Mouse (Mus musculus) megakaryocyte, adult 5-6 weeks (primary cell): ENCODE data around the gene Flot1. TPM values are rescaled to one million over a fixed set of nuclear protein-coding genes. Genes with fewer than 3 reads are reported as not detected.
A peak's percentile ranks its signal among the peaks of the same experiment; 100 is the strongest.

Source experiments
- ATAC-seq: 2 replicates; pipeline ENCODE4 v1.8.0; 2016; ENCODE audit warnings: mild to moderate bottlenecking, inconsistent platforms; ENCODE audit not compliant: poor library complexity, severe bottlenecking
- total RNA-seq, 2 experiments: library from RNA; stranded (forward) in 1 of 2; stranded (reverse) in 1 of 2; fragments of 153-499, 151-499 nt in 1 of 2; fragments of 221-1000, 200-1000 nt in 1 of 2; gene quantifications; 2 replicates each; pipeline versions ENCODE4 v1.2.3 to v1.2.4; 2015 to 2017

The Flot1 gene
- total RNA-seq (2015): 73.5 and 95.0 TPM in 2 replicates
- 124 and 127 TPM in 2 replicates for total RNA-seq (2017)

DNA sequence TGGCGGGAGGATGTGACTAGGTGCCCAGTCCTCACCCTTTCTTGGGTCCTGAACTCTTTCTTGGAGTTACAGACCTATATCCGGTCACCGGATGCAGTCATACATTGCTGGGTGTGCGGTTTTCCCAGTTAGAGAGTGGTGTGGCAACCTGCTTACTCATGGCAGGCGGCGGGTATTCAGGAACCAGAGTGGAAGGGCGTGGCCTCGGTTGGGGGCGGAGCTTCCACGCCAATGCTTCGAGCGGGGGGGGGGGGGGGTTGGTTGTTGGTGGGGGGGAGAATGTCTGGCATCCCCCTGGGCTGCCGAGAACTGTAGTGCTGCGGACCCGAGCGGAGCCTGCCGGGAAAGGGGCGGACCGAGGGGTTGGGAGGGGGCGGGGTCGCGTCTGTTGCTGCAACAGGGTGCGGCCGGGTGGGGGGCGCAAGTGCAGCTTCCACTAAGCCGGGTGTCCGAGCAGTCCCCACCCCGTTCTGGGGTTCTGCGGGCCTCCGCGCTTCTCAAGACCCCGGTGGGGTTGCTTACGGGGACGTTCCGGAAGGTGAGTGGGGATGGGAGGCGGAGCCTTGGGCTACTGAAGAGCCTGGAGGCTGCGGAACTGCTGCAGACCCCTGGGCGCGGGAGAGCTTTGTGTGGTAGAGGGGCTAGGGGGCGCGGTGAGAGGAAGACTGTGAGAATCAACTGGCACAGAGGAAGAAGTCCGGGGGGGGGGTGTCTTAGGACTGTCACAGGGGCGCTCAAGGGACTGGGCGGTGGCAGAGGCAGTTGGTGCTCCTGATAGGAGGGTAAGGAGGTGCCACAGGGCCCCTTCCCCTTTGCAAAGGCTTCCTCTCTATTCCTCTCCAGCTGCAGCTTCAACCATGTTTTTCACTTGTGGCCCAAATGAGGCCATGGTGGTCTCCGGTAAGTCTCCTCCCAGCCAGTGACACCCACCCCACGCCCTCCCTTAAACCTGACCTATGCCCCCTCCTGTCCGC, at the start of gene Flot1:
Gene Flot1 (plus strand): TSS at position 267 of the 974 bp plus-strand sequence.
- ATAC-seq: peak; percentile 75

DNA sequence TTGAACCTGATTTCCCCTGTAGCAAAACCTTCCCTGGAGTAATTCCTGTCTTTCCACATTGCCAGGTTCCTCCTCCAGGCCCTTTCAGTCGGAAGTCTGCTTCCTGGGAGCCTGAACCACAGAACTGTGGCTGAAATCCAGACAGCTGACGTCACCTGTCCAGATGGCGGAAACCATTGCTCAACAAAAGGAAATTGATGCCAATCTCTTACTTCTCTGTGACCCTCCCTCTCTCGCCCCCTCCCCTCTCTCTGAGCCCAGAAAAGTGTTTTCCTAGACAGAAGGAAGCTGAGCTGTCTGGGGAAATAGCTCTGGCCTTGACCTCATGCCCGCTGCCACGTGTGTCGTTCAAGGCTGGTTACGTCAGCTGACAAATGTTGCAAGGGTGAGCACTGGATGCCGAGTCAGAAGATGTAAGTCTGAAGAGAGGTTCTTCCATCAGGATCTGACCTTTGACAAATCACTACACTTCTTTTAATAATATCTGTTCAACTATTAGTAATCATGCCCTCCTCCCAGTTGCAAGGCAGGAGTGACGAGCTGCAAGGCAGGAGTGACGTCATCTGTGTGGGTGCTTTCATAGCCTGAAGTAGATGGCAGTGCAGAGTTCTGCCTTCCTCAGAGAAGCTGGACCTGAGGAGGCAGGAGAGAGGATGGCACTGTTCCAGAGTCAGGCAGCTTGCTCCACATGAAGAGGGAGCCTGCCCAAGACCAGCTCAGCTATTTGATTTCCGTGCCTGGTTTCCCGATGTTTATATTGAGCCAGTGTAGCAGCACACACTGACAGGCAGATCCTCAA, 46.0 kb upstream of the Flot1 start:
- ATAC-seq: peak; percentile 79

DNA sequence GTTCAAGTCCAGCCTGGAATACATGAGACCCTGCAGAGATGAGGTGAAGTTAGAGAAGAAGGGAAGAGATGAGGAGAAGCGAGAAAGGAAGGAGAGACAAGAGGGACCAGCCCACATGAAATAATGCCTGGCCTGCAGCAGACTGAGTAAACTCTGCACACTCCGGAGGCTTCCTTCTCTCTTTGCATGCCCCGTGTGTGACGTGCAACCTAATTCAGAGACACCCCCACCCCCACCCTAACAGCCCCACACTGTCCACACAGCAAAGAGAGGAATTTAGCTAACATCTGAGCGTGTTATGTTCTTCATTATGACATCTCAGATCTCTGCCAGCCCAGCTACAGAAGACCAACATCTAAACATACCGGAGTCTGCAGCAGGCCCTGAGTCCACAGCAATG, 44.1 kb upstream of the Flot1 start:
- no peak for ATAC-seq

GRCm38 (mm10) chr17:35779466-35780205, 43.4 kb upstream of the Flot1 start:
- ATAC-seq: peak; percentile 9; the same call in 1 of the 2 replicates

DNA sequence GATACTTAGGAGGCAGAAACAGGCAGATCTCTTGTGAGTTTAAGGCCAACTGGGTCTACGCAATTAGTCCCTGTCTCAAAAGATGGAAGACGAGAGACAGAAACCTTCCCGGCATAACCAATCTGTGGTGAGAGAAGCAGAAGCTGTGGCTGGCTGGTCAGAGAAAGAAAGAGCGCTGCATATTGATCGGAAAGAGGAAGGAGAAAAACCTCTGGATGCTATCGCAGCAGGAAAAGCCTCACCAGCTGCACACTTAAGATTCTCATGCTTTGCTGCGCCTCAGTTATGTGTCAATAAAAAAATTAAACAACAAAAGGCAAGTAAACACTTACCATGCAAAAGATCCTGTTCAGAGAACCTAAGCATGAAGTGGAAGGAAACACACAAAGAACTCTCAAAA, 42.7 kb upstream of the Flot1 start:
- peak; percentile 51 for ATAC-seq

GRCm38 (mm10) chr17:35782398-35782797, 40.6 kb upstream of the Flot1 start:
- 0 out of 2 replicates have a peak, but pooled peaks have one; percentile 29 for ATAC-seq

DNA sequence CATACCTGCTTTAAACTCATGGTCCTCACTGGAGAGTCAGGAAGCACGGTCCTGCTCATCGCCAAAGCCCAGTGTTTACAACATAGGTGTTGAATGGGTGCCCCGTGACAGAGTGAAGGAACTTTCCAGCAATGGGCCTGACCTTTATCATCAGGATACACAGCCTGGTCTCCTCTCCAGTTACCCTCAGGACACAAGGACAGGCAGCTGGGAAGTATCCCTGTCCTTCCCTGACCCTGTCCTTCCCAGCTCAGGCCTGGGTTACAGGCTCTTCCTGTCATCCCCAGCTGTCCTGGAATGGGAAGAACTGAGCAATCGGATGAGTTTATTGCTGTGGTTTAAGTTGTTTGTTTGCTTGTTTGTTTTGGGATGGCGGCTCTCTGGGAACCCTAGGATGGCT, 40.1 kb upstream of the Flot1 start:
- no peak for ATAC-seq

- ATAC-seq: no peak
These were observed 39.1 kb upstream of the Flot1 start for GRCm38 (mm10) chr17:35783944-35784343.

GRCm38 (mm10) chr17:35785140-35785539, 37.9 kb upstream of the Flot1 start:
- ATAC-seq: no peak

DNA sequence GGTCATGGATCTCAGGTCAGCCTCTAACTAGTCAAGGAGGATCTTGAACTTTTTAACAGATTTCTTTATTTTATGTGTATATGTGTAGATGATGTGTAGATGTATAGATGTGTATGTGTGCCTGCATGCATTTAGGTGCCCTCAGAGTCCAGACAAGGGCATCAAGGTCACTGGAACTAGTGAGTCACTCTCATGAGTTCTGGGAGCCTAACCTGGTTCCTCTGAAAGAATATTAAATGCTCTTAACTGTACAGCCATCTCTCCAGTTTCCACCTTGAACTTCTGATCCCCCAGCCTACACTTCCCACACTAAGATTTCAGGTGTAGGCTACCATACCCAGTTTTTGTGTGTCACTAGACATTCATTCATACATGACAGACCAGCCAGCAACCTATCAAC, 35.5 kb upstream of the Flot1 start:
- ATAC-seq: no peak

DNA sequence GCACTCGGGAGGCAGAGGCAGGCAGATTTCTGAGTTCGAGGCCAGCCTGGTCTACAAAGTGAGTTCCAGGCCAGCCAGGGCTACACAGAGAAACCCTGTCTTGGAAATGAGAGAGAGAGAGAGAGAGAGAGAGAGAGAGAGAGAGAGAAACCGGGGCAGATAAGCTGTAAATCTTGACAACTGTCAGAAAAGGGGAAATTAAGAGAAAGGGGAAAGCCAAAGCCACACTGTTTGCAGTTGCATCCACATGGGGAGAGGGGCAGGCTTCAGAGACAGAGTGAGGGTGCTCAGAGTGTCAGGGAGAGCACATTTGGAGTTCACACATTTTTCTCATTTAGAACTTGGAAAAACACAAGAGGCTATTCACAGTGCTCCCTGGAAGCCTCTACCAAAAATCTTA, 35.0 kb upstream of the Flot1 start:
- ATAC-seq: no peak

- no peak for ATAC-seq
These were observed 32.1 kb upstream of the Flot1 start for GRCm38 (mm10) chr17:35790933-35791332.

- ATAC-seq: no peak
These were observed 30.2 kb upstream of the Flot1 start for GRCm38 (mm10) chr17:35792837-35793236.

GRCm38 (mm10) chr17:35795099-35795498, 27.9 kb upstream of the Flot1 start:
- ATAC-seq: no peak

GRCm38 (mm10) chr17:35795656-35796055, 27.4 kb upstream of the Flot1 start:
- no peak for ATAC-seq

GRCm38 (mm10) chr17:35796835-35797234, 26.2 kb upstream of the Flot1 start:
- ATAC-seq: no peak

GRCm38 (mm10) chr17:35800905-35801304, 22.1 kb upstream of the Flot1 start:
- no peak for ATAC-seq

GRCm38 (mm10) chr17:35803020-35803419, 20.0 kb upstream of the Flot1 start:
- ATAC-seq: no peak

GRCm38 (mm10) chr17:35803858-35804399, 19.1 kb upstream of the Flot1 start:
- ATAC-seq: no peak

DNA sequence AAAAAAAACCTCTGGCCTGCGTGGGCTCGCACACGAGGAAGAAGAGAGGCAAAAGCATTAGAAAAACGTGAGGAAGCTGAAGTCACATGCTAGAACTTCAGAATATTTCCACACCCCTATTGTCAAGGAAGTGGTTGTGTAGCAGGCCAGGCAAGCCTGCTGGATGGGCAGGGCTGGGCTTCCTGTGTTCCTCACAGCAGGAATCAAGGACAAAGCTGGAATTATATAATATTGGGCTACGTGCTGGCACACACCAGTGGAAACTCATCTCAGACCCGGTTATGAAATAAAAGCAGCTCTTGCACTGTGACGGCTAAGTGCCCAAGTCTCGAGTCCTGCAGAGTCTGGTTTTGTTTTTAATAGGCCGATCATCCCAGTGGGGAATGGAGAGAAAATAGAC, 15.0 kb upstream of the Flot1 start:
- ATAC-seq: peak; percentile 86

DNA sequence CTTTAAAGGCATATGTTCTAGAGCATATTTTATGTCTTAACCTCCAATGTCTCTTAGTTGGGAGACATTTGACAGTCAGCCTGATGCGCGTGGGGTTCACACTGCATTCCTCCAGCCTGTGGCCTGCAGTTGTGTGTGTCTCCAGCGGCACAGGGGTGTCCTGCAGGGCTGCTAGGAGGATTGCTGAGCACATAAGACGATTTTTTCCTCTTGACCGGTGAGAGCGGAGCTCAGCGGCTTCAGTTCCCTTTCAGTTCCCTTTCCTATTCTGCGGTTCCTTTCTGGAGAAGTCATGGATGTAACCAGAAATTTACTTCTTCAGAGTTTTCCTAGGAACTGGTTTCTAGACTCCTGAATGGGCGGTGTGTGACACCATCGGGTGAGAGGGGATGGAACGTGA, 13.6 kb upstream of the Flot1 start:
- no peak for ATAC-seq
